Mouse (Mus musculus) lung, postnatal 4 days (tissue): ENCODE results near the gene Tmem104.

Source experiments
- DNase-seq, 2 experiments: peaks; one replicate each; pipeline ENCODE4 v3.0.0; 2021

The Tmem104 gene

DNA sequence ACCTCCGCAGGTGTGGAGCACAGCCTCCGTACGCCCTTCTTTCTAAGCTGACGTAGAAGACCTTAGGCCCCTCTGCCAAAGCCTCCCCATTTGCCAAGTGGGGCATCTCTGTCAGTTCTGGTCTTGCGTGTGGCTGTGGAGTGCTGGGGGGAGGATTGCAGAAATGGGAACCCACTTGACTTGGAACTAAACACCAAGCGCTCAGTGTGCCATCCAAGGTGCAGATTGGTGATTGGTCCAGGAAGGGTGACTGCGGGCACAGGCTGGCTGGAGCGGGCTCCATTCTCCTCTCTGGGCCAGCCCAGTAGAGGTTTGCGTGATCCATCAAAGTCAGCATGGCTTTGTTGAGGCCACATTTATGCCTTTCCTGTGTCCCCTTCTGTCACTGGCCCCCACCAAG, 15.5 kb downstream of the Tmem104 start:
- DNase-seq = no peak

DNA sequence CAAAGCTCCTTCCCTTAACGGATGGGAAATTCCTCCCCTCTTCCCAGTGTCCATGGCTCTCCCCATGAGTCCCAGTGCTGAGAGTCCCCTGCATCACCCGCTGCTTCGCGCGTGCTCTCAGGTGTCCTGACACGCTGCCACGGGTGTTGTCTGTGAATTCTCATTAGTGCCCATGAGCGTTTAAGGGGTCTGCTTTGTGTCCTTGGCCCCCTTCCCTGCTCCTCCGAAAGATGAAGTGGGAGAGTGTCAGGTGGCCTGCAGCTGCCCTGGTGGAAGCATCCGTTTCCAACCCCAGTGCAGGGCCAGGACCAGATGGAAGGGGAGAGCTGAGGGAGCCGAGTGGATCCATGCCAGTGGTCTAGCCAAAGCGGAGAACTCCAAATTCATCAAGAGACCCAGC, 20.8 kb downstream of the Tmem104 start:
- DNase-seq = no peak

DNA sequence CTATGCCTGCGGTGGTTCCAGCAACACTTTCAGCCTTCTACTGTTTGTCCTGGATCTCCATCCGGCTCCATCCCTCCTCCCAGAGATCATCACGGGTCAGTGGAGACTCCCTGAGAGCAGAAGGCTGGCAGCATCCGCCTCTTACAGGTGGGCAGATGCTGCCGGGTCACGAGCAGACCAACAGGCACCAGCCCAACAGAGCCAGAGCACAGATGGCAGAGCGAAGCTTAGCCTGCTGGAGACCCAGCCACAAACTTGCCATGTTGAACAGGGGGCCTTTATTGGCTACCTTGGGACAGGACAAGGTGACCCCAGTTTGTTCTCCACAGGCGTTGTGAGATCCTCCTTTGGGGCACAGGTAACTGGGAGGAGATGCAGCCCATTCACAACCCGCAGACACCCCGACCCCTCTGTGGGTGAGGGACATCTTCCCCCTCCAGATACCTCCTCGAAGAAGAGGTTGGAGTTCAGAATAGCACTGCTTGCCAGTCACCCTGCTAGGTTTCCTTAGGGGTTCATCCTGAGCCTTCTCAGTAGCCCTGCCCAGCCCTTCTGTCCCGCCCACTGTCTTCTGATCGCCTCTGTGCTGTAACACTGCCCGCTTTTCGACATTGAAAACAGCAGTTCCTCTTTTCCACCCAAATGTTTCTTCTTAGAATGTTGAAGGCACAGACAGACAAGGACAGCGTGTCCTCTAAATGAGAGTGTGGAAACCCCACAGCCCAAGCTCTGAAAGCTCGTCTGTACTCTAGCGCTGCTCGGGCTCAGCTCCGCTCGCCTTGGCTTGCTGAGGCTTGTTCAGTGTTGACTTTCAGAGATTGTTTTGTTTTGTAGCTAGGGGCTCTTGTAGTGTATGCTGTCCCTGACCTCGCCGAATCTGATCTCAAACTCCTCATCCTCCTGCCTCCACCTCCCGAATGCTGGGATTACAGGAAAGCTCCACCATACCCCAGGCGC, 21.8 kb downstream of the Tmem104 start:
- DNase-seq = no peak

DNA sequence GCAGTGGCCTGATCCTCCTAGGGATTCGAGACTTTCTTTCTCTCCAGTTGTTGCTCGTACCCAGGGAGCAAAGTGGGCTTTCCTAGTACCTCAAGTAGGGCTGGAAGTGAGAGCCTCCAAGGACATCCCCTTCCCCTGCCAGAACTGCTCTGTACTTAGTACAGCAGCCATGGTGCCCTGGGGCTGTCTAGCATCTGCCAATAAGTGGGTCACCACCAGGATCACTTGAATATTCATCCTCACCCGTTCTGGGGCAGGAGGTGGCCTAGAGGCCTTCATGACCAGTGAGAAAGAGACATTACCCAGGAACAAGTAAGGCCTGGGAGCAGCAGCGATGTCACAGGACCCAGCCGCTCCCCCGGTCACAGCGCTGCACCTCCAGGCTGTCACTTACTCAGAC, 22.7 kb downstream of the Tmem104 start:
- DNase-seq = no peak

DNA sequence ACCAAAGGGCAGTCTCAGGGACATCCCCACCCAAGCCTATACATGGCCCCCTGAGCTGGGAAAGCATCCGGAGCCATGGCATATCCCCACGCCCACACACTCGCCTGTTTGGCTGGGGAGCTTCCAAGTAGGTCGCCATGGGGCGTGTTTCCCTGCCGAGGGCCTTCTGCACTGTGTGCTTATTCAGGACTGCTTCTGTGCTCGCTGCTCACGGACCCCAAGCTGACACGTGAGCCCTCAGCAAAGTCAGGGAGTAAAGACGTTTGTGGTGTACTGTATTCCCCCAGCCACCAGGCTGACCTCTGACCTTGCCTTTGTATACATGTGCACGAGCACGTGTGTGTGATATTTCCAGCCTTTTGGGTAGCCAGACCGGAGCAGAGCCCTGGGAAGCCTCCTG, 24.8 kb downstream of the Tmem104 start:
- DNase-seq = no peak

DNA sequence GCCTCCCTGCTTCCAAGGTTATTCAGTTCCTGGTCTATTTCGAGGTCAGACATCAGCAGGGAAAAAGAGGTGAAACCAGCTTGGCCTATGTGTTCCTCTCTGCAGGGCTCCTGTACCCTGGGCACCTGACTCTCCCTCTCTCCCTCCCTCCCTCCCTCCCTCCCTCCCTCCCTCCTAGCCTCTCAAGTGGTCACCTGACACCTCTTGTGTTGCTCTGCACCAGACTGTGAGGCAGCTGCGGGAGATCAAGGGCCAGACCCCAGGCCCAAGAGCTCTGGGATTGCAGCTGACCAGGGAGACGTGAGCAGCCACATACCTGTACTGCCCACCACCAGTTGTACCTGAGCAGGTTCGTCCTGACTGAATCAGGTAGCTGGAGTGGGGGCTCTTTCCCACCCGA, 27.8 kb downstream of the Tmem104 start:
- no peak for DNase-seq

DNA sequence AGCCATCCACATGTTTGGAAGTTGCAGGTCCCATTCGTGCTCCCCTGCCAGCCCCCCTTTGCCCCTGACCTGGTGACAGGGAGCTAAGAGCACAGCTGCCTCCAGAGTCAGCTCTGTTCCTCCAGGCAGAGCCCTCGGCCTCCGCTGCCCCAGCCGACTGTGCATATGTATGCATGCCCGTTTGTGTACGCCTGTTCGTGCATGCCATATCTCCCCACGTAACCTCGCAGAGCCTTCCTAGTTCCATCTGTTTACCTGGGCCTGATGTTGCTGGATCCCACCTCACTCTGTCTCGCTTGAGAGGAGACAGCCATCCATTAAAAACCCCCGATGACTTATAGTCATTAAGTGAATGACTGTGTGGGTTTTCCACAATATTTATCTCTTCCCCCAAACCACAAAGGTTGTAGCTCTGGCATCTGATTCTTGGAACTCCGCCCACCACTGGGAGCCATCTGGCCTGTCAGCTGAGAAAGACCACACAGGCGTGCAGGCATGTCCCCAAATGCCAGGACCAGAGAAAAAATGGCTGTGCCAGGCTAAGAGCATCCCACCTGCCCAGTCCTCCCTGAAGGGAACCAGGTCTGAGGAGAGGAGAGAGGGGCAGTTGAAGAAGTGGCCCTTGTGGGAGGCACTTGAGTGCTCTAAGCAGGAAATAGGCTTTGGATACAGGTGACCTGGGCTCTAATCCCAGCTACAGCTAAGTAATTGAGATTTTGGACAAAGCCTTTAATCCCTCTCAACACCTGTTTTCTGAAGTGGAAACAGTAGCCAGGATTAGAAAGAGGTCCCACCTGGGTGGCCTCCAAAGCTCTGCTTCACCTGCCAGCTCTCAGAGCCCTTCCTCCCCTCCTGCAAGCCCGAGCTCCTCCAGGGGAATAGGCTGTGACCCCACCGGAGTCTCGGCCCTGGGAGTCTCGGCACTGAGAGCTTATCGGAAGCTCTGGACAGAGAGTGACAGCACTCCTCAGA, 30.4 kb downstream of the Tmem104 start:
- no peak for DNase-seq

DNA sequence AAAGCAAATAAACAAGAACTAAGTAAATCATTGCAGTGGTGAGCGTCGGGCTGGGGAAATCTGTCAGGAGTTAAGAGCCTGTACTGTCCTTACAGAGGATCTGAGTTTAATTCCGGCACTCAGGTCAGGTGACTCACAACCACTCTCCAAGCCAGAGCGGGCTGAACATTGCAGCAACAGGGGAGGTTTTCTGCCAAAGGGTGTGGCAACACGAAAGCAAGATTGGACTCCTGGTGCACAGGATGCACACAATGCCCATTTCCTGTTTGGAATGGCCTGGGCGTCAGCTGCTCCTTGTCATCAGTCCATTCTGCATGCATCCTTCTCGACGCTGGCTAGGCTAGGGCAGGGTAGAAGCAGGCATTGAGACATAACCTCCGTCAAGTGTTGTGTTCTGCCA, 32.0 kb downstream of the Tmem104 start:
- peak; percentile 71 to 83 for DNase-seq

DNA sequence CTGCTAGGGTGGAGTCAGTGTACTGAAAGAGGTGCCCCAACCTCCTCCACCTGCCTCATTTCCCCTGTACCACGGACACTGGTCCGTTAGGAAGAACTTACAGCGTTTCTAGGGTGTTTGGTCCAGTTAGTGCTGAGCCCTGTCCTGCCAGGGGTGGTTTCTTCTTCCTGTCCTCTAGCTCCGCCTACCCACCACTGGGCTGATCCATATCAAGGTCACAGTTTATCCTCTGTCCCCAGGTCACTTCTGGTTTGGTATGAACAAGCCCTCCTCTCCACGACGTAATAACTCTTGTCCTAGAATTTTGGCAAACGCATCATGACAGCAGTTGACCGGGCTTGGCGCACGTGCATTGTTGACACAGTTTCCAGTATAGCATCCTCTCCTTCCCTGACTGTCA, 32.4 kb downstream of the Tmem104 start:
- no peak for DNase-seq

DNA sequence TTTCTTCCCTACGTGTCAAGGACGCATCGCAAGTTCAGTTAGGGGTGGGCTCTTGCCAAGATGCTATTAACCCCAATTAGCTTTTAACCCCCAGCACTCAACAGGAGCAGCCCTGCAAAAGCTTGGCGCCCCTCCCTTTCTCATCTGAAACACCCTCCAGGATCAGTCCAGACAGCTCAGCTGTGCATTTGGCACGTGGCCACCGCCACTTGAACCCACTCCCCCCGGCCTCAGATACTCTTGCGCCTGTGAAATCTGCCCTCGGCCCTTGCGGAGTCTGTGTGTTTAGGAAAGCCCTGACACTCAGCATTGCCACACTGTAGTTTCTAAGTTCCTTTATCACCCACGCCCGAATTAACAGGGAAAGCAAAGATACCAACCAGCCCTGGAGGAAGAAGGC, 34.8 kb downstream of the Tmem104 start:
- peak; percentile 61 to 83 for DNase-seq

DNA sequence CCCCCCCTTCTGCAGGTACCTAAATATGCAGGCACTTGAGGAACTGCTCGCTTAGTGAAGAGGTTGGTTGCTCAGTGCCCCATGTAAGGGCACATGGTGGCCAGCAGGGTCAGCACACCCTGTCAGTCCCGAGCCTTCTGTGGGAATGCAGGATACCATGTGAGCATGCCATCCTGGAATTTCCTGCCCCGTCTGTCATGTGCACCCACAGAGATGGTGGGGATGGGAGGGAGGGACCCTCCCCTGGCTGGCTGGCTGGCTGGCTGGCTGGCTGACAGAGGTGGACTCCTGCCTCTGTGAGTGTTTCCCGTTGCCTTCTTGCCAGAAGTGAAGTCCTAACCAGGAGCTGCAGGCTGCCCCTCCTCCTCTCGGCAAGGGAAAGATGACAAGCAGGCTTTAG, 35.3 kb downstream of the Tmem104 start:
- DNase-seq = peak; percentile 63 to 72

DNA sequence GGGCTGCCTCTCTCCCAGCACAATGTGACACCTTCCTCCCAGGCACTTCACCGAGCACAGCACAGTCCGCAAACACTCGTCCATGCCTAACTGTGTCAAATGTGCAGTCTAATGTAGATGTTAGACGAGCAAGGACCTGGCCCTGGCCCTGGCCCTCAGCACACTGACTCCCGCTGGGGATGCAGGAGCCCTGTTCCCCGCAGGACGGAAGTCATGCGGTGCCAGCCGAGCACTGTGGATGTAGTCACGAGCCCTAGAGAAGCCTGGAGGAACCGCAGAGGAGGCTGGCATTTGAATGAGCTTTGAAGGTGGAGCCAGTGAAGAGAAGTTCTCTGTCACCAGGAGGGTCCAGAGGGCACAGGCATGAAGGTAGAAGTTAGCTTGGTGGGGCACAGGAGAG, 36.2 kb downstream of the Tmem104 start:
- DNase-seq = no peak

DNA sequence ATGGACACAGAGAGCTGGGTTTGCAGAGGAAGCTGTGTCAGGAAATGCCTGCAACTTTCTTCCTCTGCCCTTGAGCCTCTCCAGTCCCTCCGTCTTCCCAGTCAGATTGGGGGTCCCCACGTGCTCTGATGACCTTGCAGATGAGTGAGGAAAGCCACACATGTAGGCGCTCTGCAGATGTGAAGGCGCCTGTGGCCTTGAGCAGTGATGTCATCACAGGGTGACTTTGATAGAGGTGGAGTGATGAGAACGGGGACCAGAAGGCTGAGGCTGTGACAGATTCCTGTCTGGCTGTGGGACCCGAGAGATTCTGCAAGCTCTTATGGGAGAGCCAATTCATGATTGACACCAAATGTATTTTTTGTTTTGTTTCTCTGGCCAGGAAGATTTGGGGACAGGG, 36.6 kb downstream of the Tmem104 start:
- DNase-seq = no peak

DNA sequence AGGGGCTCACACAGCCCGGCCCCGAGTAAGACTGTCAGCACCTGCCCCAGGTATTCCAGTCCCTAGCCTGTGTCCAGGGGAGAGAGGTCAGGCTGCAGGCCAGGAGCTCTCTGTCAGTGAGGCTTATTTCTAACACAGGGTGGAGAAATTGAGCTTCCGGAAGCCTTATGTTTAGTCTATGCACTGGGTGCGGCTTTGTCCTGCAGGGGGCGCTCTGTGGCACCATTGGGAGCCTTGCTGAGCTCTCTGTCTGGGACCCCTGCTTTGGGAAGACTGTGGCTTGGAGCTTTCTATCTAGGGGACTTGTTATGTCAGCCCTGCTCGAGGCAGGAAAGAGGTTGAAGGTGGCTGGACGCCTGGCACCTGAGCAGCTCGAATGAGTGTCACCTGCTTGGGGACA, 37.6 kb downstream of the Tmem104 start:
- DNase-seq = peak; percentile 73 to 78

DNA sequence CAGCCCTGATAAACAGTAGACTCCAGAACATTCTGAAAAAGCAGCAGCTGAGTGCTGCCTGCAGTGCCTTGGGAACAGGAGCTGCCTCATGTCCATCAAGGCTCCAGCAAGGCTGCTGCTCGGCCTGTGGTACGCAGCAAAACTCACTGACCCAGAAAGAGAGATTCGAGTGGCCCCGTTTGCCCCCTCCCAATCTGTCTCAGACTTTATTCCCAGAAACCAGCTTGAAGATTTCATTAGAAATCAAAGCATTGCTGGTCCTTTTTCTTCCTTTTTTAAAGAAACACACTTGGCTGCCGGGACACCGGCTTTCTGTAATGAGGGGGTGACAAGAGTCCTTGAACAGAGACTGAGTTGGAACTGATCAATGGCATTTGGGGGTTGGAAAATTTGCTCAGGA, 38.0 kb downstream of the Tmem104 start:
- no peak for DNase-seq

DNA sequence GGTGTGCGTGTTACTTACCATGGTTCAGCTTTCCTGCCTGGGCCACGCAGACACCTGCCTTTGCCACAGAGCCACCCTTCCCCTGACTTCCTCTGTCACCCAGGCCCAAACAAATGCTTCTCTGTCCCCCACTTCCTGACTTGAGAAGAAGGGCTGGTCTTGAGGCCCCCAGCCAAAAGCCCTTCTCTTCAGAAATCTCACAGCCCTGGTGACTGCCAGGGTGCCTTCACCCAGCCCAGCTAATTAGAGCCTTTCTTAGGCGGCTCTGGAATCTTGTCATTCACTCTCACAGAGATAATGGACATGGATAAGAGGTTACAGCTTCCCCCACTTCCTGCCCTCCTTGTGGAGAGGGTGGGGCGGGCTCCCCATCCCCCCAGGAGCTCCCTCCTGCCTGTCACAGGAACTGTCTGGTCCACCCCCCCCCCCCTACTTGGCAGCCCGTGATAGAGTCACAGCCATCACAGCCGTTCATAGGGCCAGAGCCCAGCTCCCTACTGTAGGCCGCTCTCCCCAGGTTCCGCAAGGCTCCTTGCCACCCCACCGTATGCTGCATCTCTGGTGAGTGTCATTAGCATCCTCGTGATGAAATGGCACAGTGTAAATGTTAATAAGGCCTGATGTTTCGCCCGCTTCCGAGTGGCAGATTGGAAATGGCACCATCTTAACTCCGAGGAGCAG, 39.7 kb downstream of the Tmem104 start:
- peak; percentile 58 to 76 for DNase-seq

DNA sequence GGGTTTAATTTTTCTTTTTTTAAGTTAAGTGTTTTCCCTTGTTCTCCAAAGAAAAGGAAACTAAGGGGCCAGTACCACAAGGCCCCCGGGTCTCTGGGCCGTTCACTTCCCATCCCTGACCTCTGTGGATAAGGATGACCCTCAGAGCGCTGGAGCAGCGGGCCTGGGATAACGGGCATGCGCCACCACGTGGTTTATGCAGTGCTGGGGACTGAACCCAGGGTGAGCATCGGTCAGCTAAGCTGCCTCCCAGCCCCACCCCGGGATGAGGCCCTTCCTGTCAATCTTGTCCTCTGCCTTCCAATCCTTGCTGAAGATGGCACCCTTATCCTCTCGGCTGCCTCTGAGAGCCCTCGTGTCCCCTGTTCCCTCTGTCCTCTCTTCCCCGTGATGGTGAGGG, 40.4 kb downstream of the Tmem104 start:
- no peak for DNase-seq

DNA sequence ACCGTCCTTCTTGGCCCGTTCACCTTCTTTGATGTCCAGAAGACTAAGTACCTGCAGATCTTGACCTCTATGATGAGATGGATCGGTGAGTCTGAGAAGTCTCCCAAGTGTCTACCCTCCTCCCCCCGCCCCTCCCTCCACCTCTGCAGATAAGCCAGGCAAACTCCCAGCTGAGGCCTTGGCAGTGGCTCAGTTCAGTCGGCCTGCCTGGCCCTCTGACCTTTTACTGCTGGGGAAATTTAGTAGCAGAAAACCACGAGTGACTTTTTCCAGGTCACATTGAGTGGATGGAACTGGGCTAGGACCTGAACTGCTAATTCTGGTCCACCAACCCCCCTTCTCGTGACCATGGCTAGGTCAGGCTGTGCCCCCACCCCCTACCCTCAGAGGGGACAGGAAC, 41.1 kb downstream of the Tmem104 start:
- DNase-seq = no peak

DNA sequence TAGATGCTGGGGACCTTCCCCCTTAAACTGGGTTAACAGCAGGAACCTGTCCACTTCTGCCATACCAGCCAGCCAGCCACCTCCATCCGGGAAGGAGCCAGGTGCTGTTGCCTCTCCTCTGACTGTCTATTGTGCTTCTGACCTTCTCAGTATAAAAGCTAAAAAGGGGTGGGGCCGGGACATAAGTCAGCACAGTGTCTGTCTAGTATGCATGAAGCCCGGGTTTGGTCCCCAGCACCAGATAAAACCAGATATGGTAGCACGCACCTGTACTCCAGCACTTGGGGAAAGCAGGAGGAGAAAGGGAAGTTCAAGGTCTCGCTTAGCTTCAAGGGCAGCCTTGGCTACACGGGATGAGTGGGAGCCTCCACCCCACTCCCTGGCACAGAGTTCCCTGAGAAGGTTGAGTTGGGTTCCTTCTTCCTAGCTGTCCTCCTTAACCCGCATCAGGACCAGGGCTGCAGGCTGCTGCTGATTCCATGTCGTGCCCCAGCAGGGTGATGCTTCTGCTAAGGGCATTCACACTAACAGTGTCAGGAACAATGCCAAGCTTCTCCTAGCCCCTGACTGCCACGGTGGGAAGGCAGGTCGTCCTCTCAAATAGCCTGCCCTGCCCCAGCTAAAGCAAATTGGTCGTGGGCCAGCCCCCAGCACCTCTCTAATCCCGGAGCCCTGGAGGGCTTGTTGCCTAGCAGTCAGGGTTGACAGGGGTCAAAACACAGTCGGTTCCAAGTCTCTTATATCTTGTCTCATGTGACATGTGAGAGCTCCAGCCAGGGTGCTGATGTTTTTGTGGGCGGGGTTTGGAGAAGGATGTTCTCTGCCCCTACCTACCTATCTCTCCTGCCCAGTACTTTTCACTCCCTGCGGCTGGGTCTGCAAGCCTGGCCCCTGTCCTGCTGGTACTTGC, 42.0 kb downstream of the Tmem104 start:
- DNase-seq = no peak

DNA sequence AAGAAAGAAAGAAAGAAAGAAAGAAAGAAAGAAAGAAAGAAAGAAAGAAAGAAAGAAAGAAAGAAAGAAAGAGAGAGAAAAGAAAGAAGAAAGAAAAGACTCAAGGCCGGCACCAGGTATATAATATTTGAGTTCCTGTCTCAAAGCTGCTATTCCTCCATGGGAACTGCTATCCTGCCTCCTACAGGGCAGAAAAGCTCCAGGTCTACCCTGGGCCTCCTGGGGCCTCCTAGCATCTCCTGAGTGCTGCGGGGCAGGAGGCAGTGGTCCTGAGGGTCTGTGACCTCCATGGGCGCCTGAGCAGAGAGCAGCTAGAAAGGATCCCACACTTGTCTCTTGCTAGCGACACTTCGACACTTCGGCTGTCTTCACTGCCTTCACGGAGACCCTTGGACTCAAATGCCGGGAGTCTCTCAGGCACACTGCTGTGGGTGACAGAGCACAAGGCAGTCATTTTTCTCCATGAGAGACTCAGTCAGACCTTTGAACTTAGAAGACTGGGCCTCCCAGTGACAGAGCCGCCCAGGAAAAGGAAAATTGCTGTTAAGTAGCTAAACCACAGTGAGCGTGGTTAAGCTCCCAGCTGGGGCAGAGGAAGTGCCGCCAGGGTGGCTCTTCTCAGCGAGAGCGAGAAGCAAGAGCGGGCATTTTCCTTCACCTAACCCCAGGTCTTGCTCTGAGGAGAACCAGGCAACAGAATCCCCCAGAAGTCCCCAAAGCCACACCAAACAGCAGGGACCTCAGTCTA, 44.1 kb downstream of the Tmem104 start:
- DNase-seq = no peak

DNA sequence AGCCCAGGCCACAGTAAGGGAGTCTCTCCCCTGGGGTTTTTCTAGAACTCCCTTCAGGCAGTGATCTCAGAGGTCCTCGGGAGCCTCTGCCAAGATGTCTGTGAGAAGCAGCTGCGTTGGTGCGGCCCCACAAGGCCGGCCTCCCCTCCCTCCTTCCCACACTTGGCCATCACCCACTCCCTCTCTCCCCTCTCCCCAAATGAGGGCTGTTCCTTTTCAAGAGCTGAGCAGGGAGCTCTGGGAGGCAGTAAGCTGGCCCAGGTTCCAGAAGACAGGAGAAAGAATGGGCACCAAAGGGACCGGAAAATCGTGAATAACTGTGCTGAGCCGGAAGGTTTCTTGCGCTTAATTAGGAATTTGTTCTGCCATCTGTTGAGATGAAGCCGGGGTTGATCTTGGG, 44.6 kb downstream of the Tmem104 start:
- DNase-seq = no peak
